Mouse (Mus musculus) macrophage (primary cell): ENCODE results near the gene Btbd11. TPM values are rescaled to one million over a fixed set of nuclear protein-coding genes. Genes with fewer than 3 reads are reported as not detected.

Source experiments
- H3K27ac ChIP-seq: fragments of 350-480 bp; formaldehyde crosslinking; 2 replicates; pipeline ENCODE4 v1.9.0; 2021
- H3K36me3 ChIP-seq: fragments of 350-480 bp; formaldehyde crosslinking; 2 replicates; pipeline ENCODE4 v1.9.0; 2021; ENCODE audit errors: inconsistent target
- H3K4me3 ChIP-seq: fragments of 350-480 bp; formaldehyde crosslinking; 2 replicates; pipeline ENCODE4 v1.9.0; 2021; ENCODE audit errors: inconsistent target
- H3K79me2 ChIP-seq: fragments of 350-480 bp; formaldehyde crosslinking; 2 replicates; pipeline ENCODE4 v1.9.0; 2021; ENCODE audit errors: inconsistent target
- WGBS: methylation state at CpG from one replicate; pipeline ENCODE4 v1.1.7; 2026; ENCODE audit warnings: inconsistent platforms; ENCODE audit not compliant: missing documents; 5-methylcytosine and 5-hydroxymethylcytosine counted together
- polyA plus RNA-seq: library from polyadenylated mRNA; stranded (reverse); fragments of 250-400 nt; gene quantifications from 3 replicates; pipeline ENCODE4 v1.2.4, GENCODE M21; 2018; ENCODE audit warnings: inconsistent platforms

The Btbd11 gene
- polyA plus RNA-seq, 1 experiment from 2014 or later: 0.10 TPM

DNA sequence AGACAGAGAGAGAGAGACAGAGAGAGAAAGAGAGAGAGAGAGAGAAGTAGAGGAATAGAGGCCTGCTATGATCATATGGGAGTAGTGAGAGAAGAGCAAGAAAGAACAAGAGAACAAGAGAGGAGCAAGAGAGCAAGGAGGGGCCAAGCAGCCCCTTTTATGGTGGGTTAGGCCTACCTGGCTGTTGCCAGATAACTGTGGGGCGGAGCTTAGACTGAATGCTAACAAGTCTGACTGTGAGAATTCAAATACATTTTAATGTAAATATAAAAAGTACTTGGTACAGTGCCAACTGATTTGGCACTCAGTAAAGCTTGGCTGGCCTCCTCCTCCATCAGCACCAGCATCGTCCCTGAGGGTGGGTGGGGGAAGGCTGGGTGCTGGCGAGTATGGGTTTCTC, 154.9 kb downstream of the Btbd11 start:
- 72% methylated on average over 3 of the region's 3 CpGs for WGBS

DNA sequence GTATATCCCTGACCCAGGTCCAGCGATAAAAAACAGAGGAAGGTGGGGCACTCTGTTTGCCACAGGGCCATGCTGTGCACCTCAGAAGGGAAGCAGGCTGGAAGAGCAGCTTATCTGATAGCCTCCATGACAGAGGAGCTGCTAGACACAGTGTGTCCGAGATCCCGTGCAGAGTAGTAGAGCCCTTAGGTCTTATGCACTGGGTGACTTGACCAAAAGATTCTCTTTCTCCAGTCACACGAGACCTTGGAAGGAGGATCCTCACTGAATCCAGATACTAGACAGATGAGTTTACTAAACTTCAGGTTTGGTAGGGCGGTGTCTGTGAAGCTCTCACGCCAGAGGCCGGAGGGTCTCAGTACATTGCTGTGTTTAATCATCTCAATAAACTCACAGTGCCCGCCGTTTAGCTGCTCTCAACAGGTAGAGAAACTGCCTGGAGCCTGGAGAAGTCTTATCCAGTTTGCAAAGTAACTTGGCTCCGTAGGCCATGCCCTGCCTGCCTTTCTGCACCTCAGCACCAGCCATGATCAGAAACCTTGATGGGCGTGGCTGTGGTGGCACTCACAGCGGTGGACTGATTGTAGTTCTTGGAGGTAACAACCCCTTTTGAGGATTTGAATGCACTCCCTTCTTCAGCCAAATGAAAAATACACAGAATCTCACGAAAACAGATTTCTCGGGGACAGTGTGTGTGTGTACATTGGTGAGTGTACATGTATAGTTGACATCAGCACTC, 155.4 kb downstream of the Btbd11 start:
- WGBS: 90% methylated on average over 14 of the region's 14 CpGs

More for the DNA sequence above, 154.9 kb downstream of the Btbd11 start:
- Histone ChIP-seq H3K4me3 (no peak overlapping the region), H3K36me3 (no peaks in the 10 kb centered on the region), H3K27ac (no peak overlapping the region), H3K79me2 (no peaks in the 10 kb centered on the region)

DNA sequence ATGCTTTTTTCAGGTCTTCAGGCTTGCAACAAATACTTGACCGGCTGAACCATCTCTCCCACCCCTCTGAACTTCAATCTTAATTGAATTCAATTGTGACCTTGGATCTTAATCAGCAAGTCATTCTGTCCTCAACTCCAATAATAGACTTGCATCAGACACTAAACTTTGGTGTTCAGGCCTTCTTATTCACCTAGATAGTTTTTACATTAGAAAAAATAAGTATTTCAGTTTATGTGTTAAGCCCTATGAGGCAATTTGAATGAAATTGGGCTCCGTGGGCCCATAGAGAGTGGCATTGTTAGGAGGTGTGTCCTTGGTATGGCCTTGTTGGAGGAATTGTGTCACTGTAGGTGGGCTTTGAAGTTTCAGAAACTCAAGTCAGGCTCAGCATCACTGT, 156.7 kb downstream of the Btbd11 start:
- Histone ChIP-seq H3K4me3 (no peak overlapping the region), H3K27ac (no peak overlapping the region), H3K36me3 (no peaks in the 10 kb centered on the region), H3K79me2 (no peaks in the 10 kb centered on the region)
- WGBS: 94% methylated on average over 2 of the region's 2 CpGs

More for the DNA sequence above, 155.4 kb downstream of the Btbd11 start:
- no peaks in the 10 kb centered on the region for H3K36me3 ChIP-seq
- no peaks in the 10 kb centered on the region for H3K79me2 ChIP-seq
- H3K27ac ChIP-seq: no peak overlapping the region
- H3K4me3 ChIP-seq: no peak overlapping the region

DNA sequence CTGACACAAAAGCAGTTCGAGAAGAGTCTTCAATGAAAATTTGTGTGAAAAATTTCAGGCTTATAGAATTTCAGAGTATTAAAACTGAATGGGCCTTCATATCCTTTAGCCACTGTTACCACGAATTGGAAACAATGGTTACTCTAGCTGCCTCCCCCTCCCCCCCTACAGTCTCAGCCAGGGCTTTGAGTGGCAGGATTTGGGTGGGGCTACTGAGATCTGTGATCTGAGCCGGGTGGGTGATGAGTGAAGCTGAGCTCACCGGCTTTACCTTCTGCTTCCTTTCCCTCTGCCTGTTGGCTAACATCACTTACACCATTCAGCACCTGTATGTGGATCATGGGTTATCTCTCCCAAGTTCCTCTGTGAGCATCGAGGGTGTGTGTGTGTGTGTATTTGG, 158.4 kb downstream of the Btbd11 start:
- no peak overlapping the region for H3K27ac ChIP-seq
- no peaks in the 10 kb centered on the region for H3K36me3 ChIP-seq
- H3K4me3 ChIP-seq: no peak overlapping the region
- no peaks in the 10 kb centered on the region for H3K79me2 ChIP-seq
- 50% methylated on average over 5 of the region's 5 CpGs for WGBS

DNA sequence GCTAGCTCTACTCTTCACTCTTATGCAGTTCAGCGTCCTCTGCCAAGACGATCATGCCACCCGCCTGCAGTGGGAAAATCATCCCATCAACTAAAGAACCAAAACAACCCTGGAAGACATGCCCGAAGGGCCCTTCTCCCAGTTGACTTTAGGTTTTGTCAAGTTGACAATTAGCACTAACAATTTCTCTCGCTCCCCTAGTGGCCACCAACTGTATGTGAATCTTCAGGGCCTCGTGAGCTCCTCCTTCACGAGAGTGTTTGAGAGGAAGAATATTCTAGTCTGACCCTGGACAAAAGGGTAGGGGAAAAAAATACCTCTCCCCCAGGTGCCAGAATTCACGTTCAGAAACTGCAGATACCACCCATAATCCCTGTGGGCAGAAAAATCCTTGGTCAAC, 168.6 kb downstream of the Btbd11 start:
- WGBS: 75% methylated on average over 8 of the region's 8 CpGs
- H3K27ac ChIP-seq: no peak overlapping the region
- H3K79me2 ChIP-seq: no peaks in the 10 kb centered on the region
- H3K4me3 ChIP-seq: no peak overlapping the region
- no peaks in the 10 kb centered on the region for H3K36me3 ChIP-seq

DNA sequence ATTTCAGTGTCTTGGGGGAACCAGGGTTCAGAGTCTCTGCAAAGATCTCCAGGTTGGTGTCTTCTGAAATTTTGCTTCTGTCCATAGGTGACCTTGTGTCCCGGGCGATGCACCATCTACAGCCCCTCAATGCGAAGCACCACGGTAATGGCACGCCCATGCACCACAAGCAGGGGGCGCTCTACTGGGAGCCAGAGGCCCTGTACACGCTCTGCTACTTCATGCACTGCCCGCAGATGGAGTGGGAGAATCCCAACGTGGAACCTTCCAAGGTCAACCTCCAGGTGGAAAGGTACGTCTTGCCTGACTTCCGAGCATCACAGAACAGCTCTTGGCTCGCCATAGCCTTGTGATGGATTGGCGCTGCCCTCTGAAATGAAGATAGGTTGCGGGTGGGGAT, 174.8 kb downstream of the Btbd11 start:
- no peak overlapping the region for H3K4me3 ChIP-seq
- H3K27ac ChIP-seq: no peak overlapping the region
- H3K36me3 ChIP-seq: no peaks in the 10 kb centered on the region
- WGBS: 91% methylated on average over 14 of the region's 14 CpGs
- no peaks in the 10 kb centered on the region for H3K79me2 ChIP-seq

DNA sequence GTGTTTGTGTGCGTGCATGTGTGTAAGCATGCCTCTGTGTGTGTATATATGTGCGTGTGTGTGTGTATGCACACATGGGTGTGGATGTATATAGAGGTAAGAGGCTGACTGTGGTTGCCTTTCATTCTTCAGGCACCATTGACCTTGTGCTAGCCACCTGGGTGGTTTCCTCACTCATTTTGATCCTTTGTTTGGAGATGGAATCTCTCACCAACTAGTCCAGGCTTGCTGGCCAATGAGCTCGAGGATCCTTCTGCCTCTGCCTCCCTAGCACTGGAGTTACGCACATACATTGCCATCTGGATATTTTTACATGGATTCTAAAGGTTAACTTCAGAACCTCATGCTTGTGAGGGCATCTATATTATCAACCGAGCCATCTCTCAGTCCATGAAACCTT, 184.8 kb downstream of the Btbd11 start:
- Histone ChIP-seq H3K79me2 (no peaks in the 10 kb centered on the region), H3K4me3 (no peak overlapping the region), H3K36me3 (no peaks in the 10 kb centered on the region), H3K27ac (no peak overlapping the region)
- 95% methylated on average over 5 of the region's 5 CpGs for WGBS

DNA sequence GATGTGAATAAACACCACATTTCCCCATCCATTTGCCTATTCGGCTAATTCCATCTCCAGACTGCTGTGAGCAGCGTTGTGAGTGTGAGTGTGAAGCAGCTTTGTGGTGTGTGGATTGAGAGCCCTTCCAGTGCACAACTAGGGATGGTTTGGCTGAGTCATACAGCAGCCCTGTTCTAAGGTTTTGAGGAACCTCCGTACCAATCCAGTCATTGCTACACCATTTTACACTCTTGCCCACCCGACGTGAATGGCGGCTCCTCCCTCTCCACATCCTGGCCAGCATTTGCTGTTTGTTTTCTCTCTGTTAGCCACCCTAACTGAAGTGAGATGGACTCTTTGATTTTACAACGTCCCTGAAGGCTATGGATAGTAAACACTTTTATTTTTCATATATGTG, 186.0 kb downstream of the Btbd11 start:
- H3K36me3 ChIP-seq: no peaks in the 10 kb centered on the region
- no peak overlapping the region for H3K27ac ChIP-seq
- no peak overlapping the region for H3K4me3 ChIP-seq
- 34% methylated on average over 7 of the region's 7 CpGs for WGBS
- no peaks in the 10 kb centered on the region for H3K79me2 ChIP-seq

DNA sequence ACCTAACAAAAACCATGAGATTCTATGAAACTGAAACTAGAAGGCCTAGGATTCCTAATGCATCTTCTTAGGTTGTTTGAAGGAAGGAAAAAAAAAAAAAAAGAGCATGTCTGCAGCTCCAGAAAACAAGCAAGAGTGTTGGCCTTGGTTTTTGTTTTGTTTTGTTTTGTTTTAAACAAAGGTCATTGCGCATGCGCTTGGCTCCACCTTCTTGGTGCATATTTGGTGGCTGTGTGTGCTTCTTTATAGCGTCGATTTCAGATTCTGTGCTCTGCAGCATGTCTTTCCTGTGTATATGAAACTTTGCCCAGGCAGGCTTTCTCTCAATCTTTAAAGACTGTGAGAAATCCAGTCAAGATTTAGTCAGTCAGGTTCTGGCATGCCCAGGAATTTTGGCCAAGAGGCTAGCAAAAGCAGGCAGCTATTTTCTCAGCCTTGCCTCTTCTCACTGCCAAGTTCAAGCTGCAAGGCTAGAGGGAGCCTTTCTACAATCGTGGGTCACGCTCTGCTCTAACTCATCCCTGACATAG, 191.3 kb downstream of the Btbd11 start:
- Histone ChIP-seq H3K36me3 (no peaks in the 10 kb centered on the region), H3K4me3 (no peak overlapping the region), H3K79me2 (no peaks in the 10 kb centered on the region), H3K27ac (no peak overlapping the region)
- 97% methylated on average over 6 of the region's 6 CpGs for WGBS

DNA sequence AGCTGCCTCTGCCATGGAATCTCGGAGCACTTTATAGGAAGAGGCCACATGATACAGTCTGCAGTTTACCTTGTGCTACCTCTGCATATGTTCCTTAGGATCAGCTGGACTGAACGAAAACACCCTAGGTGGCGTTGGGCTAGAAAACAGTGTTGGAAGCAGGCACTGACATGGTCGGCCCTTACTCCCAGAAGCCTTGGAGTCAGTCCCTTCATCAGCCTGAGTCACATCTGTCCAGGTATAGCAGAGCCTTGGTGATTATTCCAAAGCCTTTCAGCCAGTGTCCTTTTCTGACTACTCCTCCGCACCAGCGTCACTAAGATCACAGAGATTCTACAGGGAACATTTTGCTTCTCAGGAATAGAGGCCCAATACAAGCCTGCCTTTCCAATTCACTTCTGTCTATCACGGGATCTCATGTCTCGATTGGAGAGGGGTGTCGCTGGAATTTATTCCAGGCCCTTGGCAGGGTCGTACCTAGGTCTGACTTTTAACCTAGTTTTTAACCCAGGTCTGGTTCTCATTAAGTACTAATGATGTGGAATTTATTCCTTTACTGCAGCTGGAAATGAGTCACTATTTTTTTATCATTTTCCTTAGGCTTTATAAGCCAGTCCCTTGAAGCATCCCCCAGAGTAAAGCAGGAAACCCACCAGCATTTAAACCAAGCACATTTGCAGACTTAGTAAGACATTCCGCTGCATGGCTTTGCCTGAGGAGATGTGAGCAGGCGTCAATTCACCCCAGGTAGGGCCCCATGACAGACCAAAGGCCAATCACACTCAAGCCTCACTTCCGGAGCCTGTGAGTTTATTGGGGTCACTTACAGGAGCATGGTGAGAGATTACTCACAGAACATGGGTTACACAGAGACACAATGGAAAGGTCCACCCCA, 192.2 kb downstream of the Btbd11 start:
- H3K4me3 ChIP-seq: no peak overlapping the region
- no peak overlapping the region for H3K27ac ChIP-seq
- 95% methylated on average over 13 of the region's 13 CpGs for WGBS
- no peaks in the 10 kb centered on the region for H3K79me2 ChIP-seq
- no peaks in the 10 kb centered on the region for H3K36me3 ChIP-seq

DNA sequence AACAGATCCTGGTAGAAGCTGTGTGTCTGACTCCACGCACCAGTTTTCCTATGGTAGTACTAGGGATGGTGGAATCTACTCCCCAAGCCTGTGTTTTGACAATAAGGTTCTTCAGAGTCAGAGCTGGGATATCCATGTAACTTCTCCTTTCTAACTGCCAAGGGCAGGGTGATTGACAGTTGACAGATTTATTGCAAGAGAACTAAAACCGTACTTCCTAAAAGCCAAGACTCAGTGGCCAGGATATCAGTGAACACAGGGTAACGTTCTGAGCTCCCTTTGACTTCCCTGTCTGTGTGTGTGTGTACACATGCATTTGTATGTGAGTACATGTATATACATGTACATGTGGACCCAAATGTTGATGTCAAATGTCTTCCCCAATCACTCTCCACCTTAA, 201.1 kb downstream of the Btbd11 start:
- WGBS: 4% methylated on average over 3 of the region's 3 CpGs
- H3K4me3 ChIP-seq: no peak overlapping the region
- H3K79me2 ChIP-seq: no peaks in the 10 kb centered on the region
- H3K27ac ChIP-seq: no peak overlapping the region
- no peaks in the 10 kb centered on the region for H3K36me3 ChIP-seq

DNA sequence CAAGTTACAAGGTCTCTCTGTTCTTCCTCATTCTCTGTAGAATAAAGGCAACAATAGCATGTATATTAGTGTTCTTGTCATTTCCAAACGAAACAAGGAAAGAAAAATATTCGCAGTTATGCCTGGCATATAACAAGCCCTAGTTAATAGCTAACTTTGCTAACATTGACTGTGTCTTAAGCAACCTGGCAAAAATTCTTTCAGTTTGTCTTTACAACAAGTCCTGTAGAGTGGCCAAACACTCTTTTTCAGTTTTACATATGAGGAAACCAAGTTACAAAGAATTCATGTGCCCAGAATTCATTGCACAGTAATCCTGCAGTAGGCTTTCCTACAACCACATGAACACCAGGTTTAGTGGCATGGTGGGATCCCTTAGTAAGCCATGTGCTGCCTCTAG, 203.4 kb downstream of the Btbd11 start:
- Histone ChIP-seq H3K36me3 (no peaks in the 10 kb centered on the region), H3K79me2 (no peaks in the 10 kb centered on the region), H3K27ac (no peak overlapping the region), H3K4me3 (no peak overlapping the region)
- 89% methylated on average over 2 of the region's 2 CpGs for WGBS

DNA sequence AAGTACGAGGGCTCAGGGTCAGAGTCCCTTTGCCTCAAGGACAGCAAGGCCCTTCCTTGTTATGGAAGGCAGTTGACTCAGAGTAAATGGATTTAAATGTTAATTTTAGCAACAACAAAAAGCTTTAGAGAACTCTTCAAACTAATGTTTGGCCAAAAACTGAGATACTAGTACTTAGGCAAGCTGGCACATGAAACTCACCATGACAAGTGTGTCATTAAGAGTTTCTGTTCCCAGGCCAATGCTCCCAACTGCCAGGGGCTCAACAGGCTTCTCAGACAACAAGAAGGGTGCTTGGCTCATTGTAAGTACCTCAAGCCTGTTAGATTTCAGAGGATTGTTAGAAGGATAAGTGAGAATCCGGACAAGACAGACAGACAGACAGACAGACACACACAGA, 204.7 kb downstream of the Btbd11 start:
- Histone ChIP-seq H3K79me2 (no peaks in the 10 kb centered on the region), H3K4me3 (no peak overlapping the region), H3K36me3 (no peaks in the 10 kb centered on the region), H3K27ac (no peak overlapping the region)
- WGBS: 91% methylated on average over 2 of the region's 2 CpGs

DNA sequence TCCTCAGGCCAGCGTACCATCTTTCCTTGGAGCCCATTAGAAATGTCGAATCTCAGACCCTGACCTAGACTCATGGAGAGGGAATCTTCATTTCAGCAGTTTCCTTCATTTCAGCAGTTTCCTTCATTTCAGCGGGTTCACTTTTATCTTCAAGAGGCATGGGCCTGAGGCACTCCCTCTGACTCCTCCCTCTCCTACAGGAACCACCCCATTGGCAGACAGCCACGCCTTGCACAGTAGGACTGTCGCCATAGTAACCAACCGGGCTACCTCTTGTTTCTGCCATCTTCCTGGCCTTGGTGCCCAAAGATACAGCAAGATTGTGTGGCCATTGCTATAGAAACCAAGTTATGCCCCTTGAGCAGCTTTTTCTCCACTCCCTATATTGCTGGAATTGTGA, 205.4 kb downstream of the Btbd11 start:
- H3K27ac ChIP-seq: no peak overlapping the region
- H3K36me3 ChIP-seq: no peaks in the 10 kb centered on the region

DNA sequence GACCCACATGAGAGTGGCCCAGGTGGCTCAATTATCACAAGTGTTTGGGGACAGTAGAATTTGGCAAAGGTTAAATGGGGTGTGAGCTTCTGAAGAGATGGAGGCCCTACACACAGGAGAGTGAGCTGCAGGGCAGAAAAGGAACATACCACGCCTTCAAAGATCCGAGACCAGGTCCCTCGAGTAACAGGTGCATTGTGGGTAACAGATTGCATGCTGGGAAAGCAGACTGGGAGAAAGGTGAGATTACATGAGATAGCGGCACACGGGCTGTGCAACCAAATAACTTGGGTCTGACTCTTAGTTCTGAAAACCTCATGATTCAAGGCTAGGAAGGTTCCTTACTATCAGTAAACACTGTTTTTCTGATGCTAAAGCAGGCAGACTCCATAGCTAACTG, 209.7 kb downstream of the Btbd11 start:
- H3K27ac ChIP-seq: no peak overlapping the region
- H3K79me2 ChIP-seq: no peaks in the 10 kb centered on the region
- 89% methylated on average over 5 of the region's 5 CpGs for WGBS
- no peak overlapping the region for H3K4me3 ChIP-seq
- no peaks in the 10 kb centered on the region for H3K36me3 ChIP-seq

More for the DNA sequence above, 205.4 kb downstream of the Btbd11 start:
- 62% methylated on average over 6 of the region's 6 CpGs for WGBS
- no peak overlapping the region for H3K4me3 ChIP-seq
- H3K79me2 ChIP-seq: no peaks in the 10 kb centered on the region
